Mouse (Mus musculus): ENCODE measurements around the gene Blm.

GRCm38 (mm10) chr7:80406186-80406585, 128.7 kb downstream of the Blm start:
- no peak for TF ChIP-seq EP300 (optimal IDR thresholded peaks at IDR 0.05)
- TF ChIP-seq CTCF (IDR thresholded peaks at IDR 0.05; ENCODE audit: low read depth), result no peak

Measured in stomach, postnatal 0 days (tissue).